Mouse (Mus musculus) myocyte (in vitro differentiated cells): ENCODE results near the gene Dnmbp.

Experiments used
- MAX ChIP-seq: IDR thresholded peaks from one replicate; pipeline ENCODE4 v1.6.1; 2011; ENCODE audit warnings: low read depth, mild to moderate bottlenecking, control low read depth
- POLR2A ChIP-seq: IDR thresholded peaks from one replicate; pipeline ENCODE4 v1.6.1; 2011; ENCODE audit warnings: low read depth, mild to moderate bottlenecking, control low read depth, moderate library complexity; ENCODE audit not compliant: insufficient read length

DNA sequence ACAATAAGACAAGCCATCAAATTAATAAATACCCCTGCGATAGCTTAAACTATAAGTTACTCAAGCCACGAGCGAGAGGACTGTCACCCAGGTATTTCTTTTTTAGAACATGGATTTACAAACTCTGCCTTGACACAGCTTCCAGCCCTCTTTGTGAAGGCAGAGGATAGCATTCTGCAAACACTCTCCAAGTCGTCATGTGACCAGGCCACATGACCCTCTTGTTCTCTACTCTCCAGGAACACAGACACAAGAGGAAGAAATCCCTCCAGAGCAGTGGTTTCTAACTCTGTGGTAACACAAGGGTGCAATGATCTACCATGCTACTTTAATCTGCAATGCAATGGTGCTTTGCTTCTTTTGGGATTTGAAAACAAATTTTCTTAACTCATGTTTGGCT is 69.6 kb downstream of the Dnmbp start:
- TF ChIP-seq MAX, result no peak
- TF ChIP-seq POLR2A, result no peak
